Mouse (Mus musculus) kidney, postnatal 36 days (tissue): ENCODE results near the gene Fam129a.

Experiments used
- DNase-seq, 2 experiments: peaks; one replicate each; pipeline ENCODE4 v3.0.0; 2021 to 2022; ENCODE audit warnings: mixed read lengths in 2 of 2

Gene Fam129a

GRCm38 (mm10) chr1:151753374-151753929 lies 182.5 kb downstream of the Fam129a start:
- peak; percentile 7 to 27 for DNase-seq

- DNase-seq = peak; percentile 29 to 48
These were observed 183.1 kb downstream of the Fam129a start for GRCm38 (mm10) chr1:151754028-151754489.

GRCm38 (mm10) chr1:151754881-151755659 lies 184.1 kb downstream of the Fam129a start, which contains the start of gene Edem3:
TSS of gene Edem3 (plus strand) at chr1:151755371.
- DNase-seq = peak; percentile 98 to 100

GRCm38 (mm10) chr1:151755660-151756424 lies 184.9 kb downstream of the Fam129a start:
- peak in 1 of 2 experiments; percentile 9 for DNase-seq

GRCm38 (mm10) chr1:151756425-151756728 lies 185.4 kb downstream of the Fam129a start:
- DNase-seq = no peak

- DNase-seq = no peak
These were observed 187.3 kb downstream of the Fam129a start for GRCm38 (mm10) chr1:151758301-151758700.

- no peak for DNase-seq
These were observed 188.0 kb downstream of the Fam129a start for GRCm38 (mm10) chr1:151758991-151759390.

- DNase-seq = no peak
These were observed 193.2 kb downstream of the Fam129a start for GRCm38 (mm10) chr1:151764236-151764635.

GRCm38 (mm10) chr1:151766166-151766565 lies 195.2 kb downstream of the Fam129a start:
- DNase-seq = no peak

- no peak for DNase-seq
These were observed 196.1 kb downstream of the Fam129a start for GRCm38 (mm10) chr1:151766976-151767654.

GRCm38 (mm10) chr1:151769200-151769913 lies 198.4 kb downstream of the Fam129a start:
- DNase-seq = no peak
